Mouse (Mus musculus) limb, embryonic 11.5 days (tissue): ENCODE data around the gene Islr2. TPM values are rescaled to one million over a fixed set of nuclear protein-coding genes. Genes with fewer than 3 reads are reported as not detected.

Experiments used
- ATAC-seq: fragments of 200-750 bp; cut with Nextera tagmentation; 2 replicates; pipeline ENCODE4 v1.8.0; 2017; ENCODE audit warnings: low read depth; ENCODE audit not compliant: insufficient number of reproducible peaks, low FRiP score, low TSS enrichment
- DNase-seq: peaks from one replicate; pipeline ENCODE4 v3.0.0-alpha.2; 2015; ENCODE audit warnings: low spot score
- H3K27ac ChIP-seq: fragments of 300-500 bp; sonication (generic); replicated peaks from 2 replicates; pipeline ENCODE4 v1.5.1; 2014; ENCODE audit warnings: low read depth, mild to moderate bottlenecking, low read length
- H3K27me3 ChIP-seq: fragments of 300-500 bp; sonication (generic); 2 replicates; pipeline ENCODE4 v1.6.1; 2014; ENCODE audit warnings: mild to moderate bottlenecking, low read length, mixed read lengths; ENCODE audit not compliant: control insufficient read depth, insufficient read depth
- H3K36me3 ChIP-seq: fragments of 300-500 bp; sonication (generic); 2 replicates; pipeline ENCODE4 v1.6.1; 2014; ENCODE audit warnings: mild to moderate bottlenecking, low read length, moderate library complexity, mixed read lengths; ENCODE audit not compliant: control insufficient read depth, insufficient read depth
- H3K4me1 ChIP-seq: fragments of 300-500 bp; sonication (generic); 2 replicates; pipeline ENCODE4 v1.6.1; 2014; ENCODE audit warnings: low read length, mixed read lengths; ENCODE audit not compliant: control insufficient read depth, insufficient read depth
- H3K4me2 ChIP-seq: fragments of 300-500 bp; sonication (generic); 2 replicates; pipeline ENCODE4 v1.6.1; 2014; ENCODE audit warnings: low read depth, mild to moderate bottlenecking, moderate library complexity; ENCODE audit not compliant: severe bottlenecking
- H3K4me3 ChIP-seq: fragments of 300-500 bp; sonication (generic); 2 replicates; pipeline ENCODE4 v1.5.1; 2014; ENCODE audit warnings: low read depth, low read length
- H3K9ac ChIP-seq: fragments of 300-500 bp; sonication (generic); 2 replicates; pipeline ENCODE4 v1.6.1; 2014; ENCODE audit warnings: mild to moderate bottlenecking, low read length
- H3K9me3 ChIP-seq: fragments of 300-500 bp; sonication (generic); 2 replicates; pipeline ENCODE4 v1.6.1; 2016; ENCODE audit warnings: low read length; ENCODE audit not compliant: control insufficient read depth
- WGBS: fragments of 180-500 bp; shearing (Covaris S2); extraction: QIAGEN DNeasy Blood & Tissue Kit; methylation state at CpG from one replicate; pipeline ENCODE4 v1.1.7; 2014; 5-methylcytosine and 5-hydroxymethylcytosine counted together
- polyA plus RNA-seq: library from polyadenylated mRNA; unstranded; fragments of >200 nt; fragmentation: Nextera tagmentation; extraction: Ambion mirVana; gene quantifications from 2 replicates; pipeline ENCODE4 v1.2.1, GENCODE M21; 2014

Gene Islr2
- polyA plus RNA-seq, 1 experiment from 2014 or later = 0.60 TPM

GRCm38 (mm10) chr9:58228777-58229466 is 24.8 kb upstream of the Islr2 start:
- H3K9me3 ChIP-seq = no peaks in the 10 kb centered on the region
- H3K4me1 ChIP-seq = 0 out of 2 replicates have a peak, but pooled peaks cover 4% of the 10 kb centered on the region
- ATAC-seq (no peak), DNase-seq (no peak)
- H3K9ac ChIP-seq = no peak overlapping the region
- no peaks in the 10 kb centered on the region for H3K27me3 ChIP-seq
- H3K4me2 ChIP-seq = no peak overlapping the region
- no peak overlapping the region for H3K4me3 ChIP-seq
- 95% methylated on average over 9 of the region's 9 CpGs for WGBS
- peaks cover 20% of the 10 kb centered on the region; the same call in 1 of the 2 replicates for H3K36me3 ChIP-seq
- H3K27ac ChIP-seq = no peak overlapping the region

DNA sequence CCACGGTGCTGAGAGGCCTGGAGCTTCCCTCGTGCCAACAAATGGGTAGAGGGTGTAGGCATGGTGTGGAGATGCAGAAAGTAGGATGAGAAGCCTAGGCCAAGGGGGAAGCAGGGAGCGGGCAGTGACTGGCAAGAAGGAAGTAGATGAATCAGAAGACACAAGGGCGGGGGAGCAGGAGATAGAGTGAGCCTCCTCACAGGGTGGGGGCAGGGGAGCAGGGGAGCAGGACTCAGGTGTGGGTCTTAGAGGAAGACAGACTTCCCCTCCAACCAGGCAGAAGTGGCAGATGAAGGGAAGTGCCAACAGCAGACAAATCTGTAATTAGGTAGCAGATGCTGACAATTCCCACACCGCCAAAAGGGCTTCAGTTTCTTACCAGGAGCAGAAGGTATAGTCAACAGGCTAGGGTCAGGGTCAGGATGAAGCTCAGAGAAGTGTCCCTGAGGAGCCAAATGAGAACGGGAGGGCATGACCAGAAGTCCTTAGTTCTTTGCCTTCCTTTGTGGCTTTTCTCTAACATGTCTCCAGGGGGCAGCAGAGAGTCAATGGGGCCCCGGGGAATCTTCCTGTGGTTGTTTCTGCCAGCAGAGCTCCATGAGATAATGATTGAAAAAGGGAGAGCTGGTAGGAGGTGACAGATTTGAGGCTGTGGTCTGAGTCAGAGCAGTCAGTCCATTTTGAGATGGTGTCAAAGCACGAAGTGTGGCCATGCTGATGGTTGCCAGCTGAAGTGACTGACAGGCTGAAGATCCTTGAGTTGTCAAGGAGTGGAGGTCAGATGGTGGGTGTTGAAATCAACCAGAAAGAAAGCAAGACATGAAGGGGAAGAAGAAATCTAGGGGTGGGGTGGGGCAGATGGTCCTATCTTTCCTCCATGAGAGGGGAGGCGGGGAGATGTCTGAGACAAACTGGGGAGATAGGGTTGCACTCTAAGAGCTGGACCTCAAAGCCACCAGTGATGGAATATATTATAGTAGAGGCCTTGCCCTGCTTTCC is 22.1 kb upstream of the Islr2 start:
- Histone ChIP-seq H3K4me3 (no peak overlapping the region), H3K9me3 (no peaks in the 10 kb centered on the region), H3K36me3 (peaks cover 19% of the 10 kb centered on the region; the same call in 1 of the 2 replicates), H3K27ac (no peak overlapping the region), H3K9ac (no peak overlapping the region), H3K27me3 (no peaks in the 10 kb centered on the region), H3K4me2 (no peak overlapping the region), H3K4me1 (no peaks in the 10 kb centered on the region)
- 66% methylated on average over 9 of the region's 9 CpGs for WGBS
- peak; percentile 65 for DNase-seq
- no peak for ATAC-seq

DNA sequence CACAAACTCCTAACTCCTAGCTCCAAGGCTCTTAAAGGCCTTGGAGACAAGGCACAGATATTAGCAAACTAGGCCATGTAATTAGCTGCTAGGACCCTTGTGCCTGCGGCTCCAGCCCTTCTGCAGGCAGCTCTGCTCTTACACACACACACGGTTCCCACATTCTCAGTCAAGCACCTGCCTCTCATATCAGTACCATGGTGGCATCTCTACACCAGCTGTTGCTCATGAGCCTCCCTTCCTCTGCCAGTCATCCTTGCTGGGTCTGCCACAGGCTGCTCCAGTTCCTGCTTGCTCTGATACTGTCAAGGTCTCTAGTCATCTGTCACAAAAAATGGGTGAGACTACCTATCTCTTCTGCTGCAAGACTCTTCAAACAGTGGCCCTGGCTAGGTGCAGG is 20.2 kb upstream of the Islr2 start:
- H3K4me1 ChIP-seq = no peaks in the 10 kb centered on the region
- no peaks in the 10 kb centered on the region for H3K9me3 ChIP-seq
- H3K4me2 ChIP-seq = no peak overlapping the region
- no peak overlapping the region for H3K9ac ChIP-seq
- no peak overlapping the region for H3K27ac ChIP-seq
- ATAC-seq (no peak), DNase-seq (no peak)
- WGBS = 93% methylated on average over 2 of the region's 2 CpGs
- H3K27me3 ChIP-seq = no peaks in the 10 kb centered on the region
- peaks cover 21% of the 10 kb centered on the region for H3K36me3 ChIP-seq
- no peak overlapping the region for H3K4me3 ChIP-seq

DNA sequence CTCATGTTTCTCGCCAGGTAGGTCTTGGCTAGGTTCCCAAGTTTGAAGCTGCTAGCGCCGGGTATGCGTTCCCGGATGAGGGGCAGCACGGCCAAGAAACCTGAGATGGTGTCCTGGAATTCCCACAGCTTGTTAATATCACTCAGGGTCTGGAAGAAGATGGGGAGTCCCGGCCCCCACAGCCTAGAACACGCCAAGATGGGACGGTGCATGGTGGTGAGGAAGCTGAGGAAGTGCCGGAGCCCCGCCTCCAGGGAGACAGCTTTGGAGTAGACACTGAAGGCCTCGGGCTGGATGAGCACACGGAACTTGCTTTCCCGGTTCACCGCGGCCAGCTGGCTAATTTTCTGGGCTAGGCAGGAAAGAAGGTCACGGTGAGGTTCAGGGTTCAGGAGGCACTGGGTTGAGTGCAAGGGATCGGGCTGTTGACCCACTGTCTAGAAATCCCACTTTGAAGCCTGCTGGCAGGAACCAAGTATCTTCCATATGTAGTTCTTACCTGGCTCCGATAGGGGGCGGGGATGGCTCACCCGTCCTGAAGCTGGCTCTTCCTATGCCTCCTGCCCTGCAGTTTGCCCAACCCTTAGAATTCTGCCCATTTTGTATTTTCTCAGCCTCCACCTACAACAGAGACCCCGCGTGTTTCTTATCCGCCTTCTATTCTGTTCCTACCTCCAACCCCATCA is 16.2 kb upstream of the Islr2 start:
- H3K27me3 ChIP-seq = no peaks in the 10 kb centered on the region
- no peak overlapping the region for H3K4me2 ChIP-seq
- H3K9me3 ChIP-seq = no peaks in the 10 kb centered on the region
- H3K4me3 ChIP-seq = no peak overlapping the region
- peaks cover 7% of the 10 kb centered on the region for H3K36me3 ChIP-seq
- no peak overlapping the region for H3K9ac ChIP-seq
- 76% methylated on average over 24 of the region's 24 CpGs for WGBS
- no peaks in the 10 kb centered on the region for H3K4me1 ChIP-seq
- no peak overlapping the region for H3K27ac ChIP-seq
- no peak for ATAC-seq
- DNase-seq = peak; percentile 65

DNA sequence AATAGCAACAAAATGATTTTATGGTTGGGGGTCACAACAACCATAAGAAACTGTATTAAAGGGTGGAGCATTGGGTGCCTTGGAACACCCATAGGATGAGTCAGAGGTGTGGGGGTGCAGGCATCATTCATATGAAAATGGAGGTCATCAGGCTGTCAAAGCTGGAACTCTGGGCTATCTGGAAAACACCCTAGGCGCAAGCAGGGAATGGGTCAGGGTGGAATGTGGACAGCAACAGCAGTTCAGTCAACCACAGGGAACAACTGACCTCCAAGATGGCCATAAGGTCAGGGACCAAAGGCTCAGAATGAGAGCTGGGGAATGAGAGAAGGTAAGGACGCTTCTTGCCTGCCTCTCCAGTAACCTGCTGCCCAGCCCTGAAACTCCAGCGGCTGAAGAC is 14.4 kb upstream of the Islr2 start:
- peaks cover 6% of the 10 kb centered on the region; the same call in 1 of the 2 replicates for H3K4me1 ChIP-seq
- peaks cover 7% of the 10 kb centered on the region for H3K36me3 ChIP-seq
- ATAC-seq (no peak), DNase-seq (no peak)
- no peak overlapping the region for H3K9ac ChIP-seq
- H3K4me3 ChIP-seq = no peak overlapping the region
- no peak overlapping the region for H3K27ac ChIP-seq
- H3K4me2 ChIP-seq = no peak overlapping the region
- H3K9me3 ChIP-seq = no peaks in the 10 kb centered on the region
- WGBS = 91% methylated on average over 3 of the region's 3 CpGs
- no peaks in the 10 kb centered on the region for H3K27me3 ChIP-seq

GRCm38 (mm10) chr9:58216402-58216801 is 12.3 kb upstream of the Islr2 start:
- Histone ChIP-seq H3K4me1 (peaks cover 9% of the 10 kb centered on the region; the same call in 1 of the 2 replicates), H3K4me3 (no peak overlapping the region), H3K36me3 (peaks cover 7% of the 10 kb centered on the region), H3K9ac (no peak overlapping the region), H3K27ac (no peak overlapping the region), H3K27me3 (no peaks in the 10 kb centered on the region), H3K4me2 (no peak overlapping the region), H3K9me3 (no peaks in the 10 kb centered on the region)
- WGBS = 58% methylated on average over 6 of the region's 6 CpGs
- ATAC-seq (no peak), DNase-seq (peak; percentile 74)

GRCm38 (mm10) chr9:58214519-58215180 is 10.5 kb upstream of the Islr2 start:
- Histone ChIP-seq H3K9ac (no peak overlapping the region), H3K4me1 (peaks cover 9% of the 10 kb centered on the region; the same call in 1 of the 2 replicates), H3K4me2 (no peak overlapping the region), H3K4me3 (no peak overlapping the region), H3K36me3 (no peaks in the 10 kb centered on the region), H3K27ac (no peak overlapping the region), H3K9me3 (no peaks in the 10 kb centered on the region), H3K27me3 (no peaks in the 10 kb centered on the region)
- ATAC-seq (no peak), DNase-seq (no peak)
- WGBS = 64% methylated on average over 8 of the region's 8 CpGs

DNA sequence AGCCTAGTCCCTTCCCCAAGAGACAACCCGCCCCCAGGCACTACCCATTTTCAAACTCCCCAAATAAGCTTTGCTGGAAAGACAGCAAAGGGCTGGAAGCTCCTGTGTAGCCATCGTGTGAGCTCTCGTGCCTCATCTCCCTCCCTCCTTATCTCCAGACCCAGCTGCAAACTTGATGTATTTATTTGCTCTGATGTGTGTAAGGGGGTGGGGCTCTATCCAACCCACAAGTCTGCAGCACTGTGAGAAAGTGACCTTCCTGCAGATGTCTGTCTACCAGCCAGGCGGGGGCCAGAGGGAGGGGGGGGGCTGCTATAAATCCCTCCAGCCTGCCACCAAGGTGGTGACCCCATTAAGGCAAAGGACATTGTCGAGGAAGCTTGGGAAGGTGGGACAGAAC is 9.7 kb upstream of the Islr2 start:
- H3K27ac ChIP-seq = no peak overlapping the region
- H3K4me2 ChIP-seq = no peak overlapping the region
- H3K4me1 ChIP-seq = peaks cover 9% of the 10 kb centered on the region; the same call in 1 of the 2 replicates
- no peaks in the 10 kb centered on the region for H3K36me3 ChIP-seq
- WGBS = 12% methylated on average over 5 of the region's 5 CpGs
- no peaks in the 10 kb centered on the region for H3K27me3 ChIP-seq
- no peak overlapping the region for H3K4me3 ChIP-seq
- ATAC-seq (no peak), DNase-seq (no peak)
- no peak overlapping the region for H3K9ac ChIP-seq
- H3K9me3 ChIP-seq = no peaks in the 10 kb centered on the region
